Mouse (Mus musculus) T-helper 2 cell (primary cell): Measurements from ENCODE around the gene E030018B13Rik.

Experiments
- in situ Hi-C: fragments of 300-600 bp; cut with MboI, MseI; formaldehyde crosslinking; loops from one replicate; pipeline ENCODE4 v1.15.1; 2025; ENCODE audit warnings: high pct_unique_total_duplicates

Gene E030018B13Rik

GRCm38 (mm10) chr7:63935809-63936187 lies 19.1 kb downstream of the E030018B13Rik start:
- in situ Hi-C loops = loop anchor here (25.0 kb wide), 1 partner anchor 452 kb away; the partner anchor contains the start of genes Mcee and Mphosph10

- in situ Hi-C loops = loop anchor here (25.0 kb wide), 1 partner anchor 451 kb away; the partner anchor contains the start of genes Mcee and Mphosph10
Measured at GRCm38 (mm10) chr7:63936188-63936985, 19.7 kb downstream of the E030018B13Rik start.

- in situ Hi-C loops = loop anchor here (25.0 kb wide), 1 partner anchor 450 kb away; the partner anchor contains the start of genes Mcee and Mphosph10
Measured at GRCm38 (mm10) chr7:63936986-63937235, 20.3 kb downstream of the E030018B13Rik start.

GRCm38 (mm10) chr7:63937236-63938065 lies 20.8 kb downstream of the E030018B13Rik start:
- in situ Hi-C loops = loop anchor here (25.0 kb wide), 1 partner anchor 450 kb away; the partner anchor contains the start of genes Mcee and Mphosph10

- in situ Hi-C loops = loop anchor here (25.0 kb wide), 1 partner anchor 449 kb away; the partner anchor contains the start of genes Mcee and Mphosph10
Measured at GRCm38 (mm10) chr7:63938066-63938913, 21.6 kb downstream of the E030018B13Rik start.

- in situ Hi-C loops = loop anchor here (25.0 kb wide), 1 partner anchor 448 kb away; the partner anchor contains the start of genes Mcee and Mphosph10
Measured at GRCm38 (mm10) chr7:63938914-63939396, 22.3 kb downstream of the E030018B13Rik start, which contains the start of gene Klf13. Gene Klf13, minus strand, starts transcription at chr7:63938915.

GRCm38 (mm10) chr7:63939397-63939951 lies 22.8 kb downstream of the E030018B13Rik start:
- in situ Hi-C loops = loop anchor here (25.0 kb wide), 1 partner anchor 448 kb away; the partner anchor contains the start of genes Mcee and Mphosph10

GRCm38 (mm10) chr7:63940321-63940720 lies 23.7 kb downstream of the E030018B13Rik start:
- in situ Hi-C loops = loop anchor here (25.0 kb wide), 1 partner anchor 447 kb away; the partner anchor contains the start of genes Mcee and Mphosph10

- in situ Hi-C loops = loop anchor here (25.0 kb wide), 1 partner anchor 446 kb away; the partner anchor contains the start of genes Mcee and Mphosph10
Measured at GRCm38 (mm10) chr7:63941050-63941449, 24.4 kb downstream of the E030018B13Rik start.

GRCm38 (mm10) chr7:63941501-63941900 lies 24.8 kb downstream of the E030018B13Rik start:
- in situ Hi-C loops = loop anchor here (25.0 kb wide), 1 partner anchor 446 kb away; the partner anchor contains the start of genes Mcee and Mphosph10

- in situ Hi-C loops = loop anchor here (25.0 kb wide), 1 partner anchor 443 kb away; the partner anchor contains the start of genes Mcee and Mphosph10
Measured at GRCm38 (mm10) chr7:63943946-63944345, 27.3 kb downstream of the E030018B13Rik start.

- in situ Hi-C loops = loop anchor here (25.0 kb wide), 1 partner anchor 440 kb away; the partner anchor contains the start of genes Mcee and Mphosph10
Measured at GRCm38 (mm10) chr7:63947514-63948487, 31.1 kb downstream of the E030018B13Rik start.

- in situ Hi-C loops = loop anchor here (25.0 kb wide), 1 partner anchor 438 kb away; the partner anchor contains the start of genes Mcee and Mphosph10
Measured at GRCm38 (mm10) chr7:63949176-63949575, 32.5 kb downstream of the E030018B13Rik start.

GRCm38 (mm10) chr7:63950931-63951607 lies 34.4 kb downstream of the E030018B13Rik start:
- in situ Hi-C loops = loop anchor here (5.0 kb wide), 1 partner anchor 41 kb away; no protein-coding TSS in a partner anchor

GRCm38 (mm10) chr7:63952077-63952898 lies 35.6 kb downstream of the E030018B13Rik start:
- in situ Hi-C loops = loop anchor here (5.0 kb wide), 1 partner anchor 40 kb away; no protein-coding TSS in a partner anchor

- in situ Hi-C loops = no loop called here
Measured at GRCm38 (mm10) chr7:63955440-63955839, 38.8 kb downstream of the E030018B13Rik start.
